Mouse (Mus musculus) layer of hippocampus, adult 2 months (tissue): ENCODE results near the gene Tbc1d10a. TPM values are rescaled to one million over a fixed set of nuclear protein-coding genes. Genes with fewer than 3 reads are reported as not detected.

Experiments
- DNase-seq, 2 experiments: peaks; one replicate each; pipeline ENCODE4 v3.0.0; 2022; ENCODE audit warnings: low spot score in 2 of 2
- H3K27ac ChIP-seq: fragments of 200-600 bp; 2 replicates; pipeline ENCODE4 v1.8.1; 2022
- H3K4me3 ChIP-seq: fragments of 200-600 bp; 2 replicates; pipeline ENCODE4 v1.8.1; 2022; ENCODE audit warnings: mild to moderate bottlenecking
- CTCF ChIP-seq: fragments of 200-600 bp; conservative IDR thresholded peaks from 2 replicates; pipeline ENCODE4 v1.8.1; 2022; ENCODE audit warnings: antibody characterized with exemption, mild to moderate bottlenecking, moderate library complexity
- total RNA-seq, 2 experiments: library from RNA; stranded (reverse); gene quantifications; 2 replicates each; pipeline ENCODE4 v1.2.3; 2021

Gene Tbc1d10a
- total RNA-seq, 2 experiments from 2014 or later = 27.3 to 29.4 TPM

DNA sequence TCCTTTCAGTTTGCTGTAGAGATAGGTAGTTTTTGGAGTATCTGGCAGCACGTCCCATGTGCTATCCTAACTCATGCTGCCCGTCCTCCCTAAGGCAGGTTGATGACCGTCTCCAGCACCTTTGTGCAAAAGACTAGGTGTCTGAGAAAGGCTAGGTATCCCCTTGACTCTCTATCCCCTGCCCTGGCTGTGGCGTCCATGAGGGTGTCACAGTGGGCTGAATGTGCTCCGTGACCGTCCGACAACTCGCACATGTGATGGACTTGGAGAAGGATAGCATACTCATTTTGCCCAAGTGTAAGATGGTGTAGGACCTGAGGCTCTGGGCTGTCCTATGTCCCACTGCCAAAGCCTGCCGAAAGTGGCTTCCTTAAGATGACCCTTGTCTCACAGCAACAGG lies 21.1 kb downstream of the Tbc1d10a start:
- no peak for TF ChIP-seq CTCF
- no peak overlapping the region for H3K4me3 ChIP-seq
- H3K27ac ChIP-seq = no peak overlapping the region
- no peak for DNase-seq

GRCm38 (mm10) chr11:4209556-4209955 lies 23.0 kb downstream of the Tbc1d10a start:
- Histone ChIP-seq H3K4me3 (no peak overlapping the region), H3K27ac (no peak overlapping the region)
- DNase-seq = no peak
- TF ChIP-seq CTCF = peak; percentile 69

DNA sequence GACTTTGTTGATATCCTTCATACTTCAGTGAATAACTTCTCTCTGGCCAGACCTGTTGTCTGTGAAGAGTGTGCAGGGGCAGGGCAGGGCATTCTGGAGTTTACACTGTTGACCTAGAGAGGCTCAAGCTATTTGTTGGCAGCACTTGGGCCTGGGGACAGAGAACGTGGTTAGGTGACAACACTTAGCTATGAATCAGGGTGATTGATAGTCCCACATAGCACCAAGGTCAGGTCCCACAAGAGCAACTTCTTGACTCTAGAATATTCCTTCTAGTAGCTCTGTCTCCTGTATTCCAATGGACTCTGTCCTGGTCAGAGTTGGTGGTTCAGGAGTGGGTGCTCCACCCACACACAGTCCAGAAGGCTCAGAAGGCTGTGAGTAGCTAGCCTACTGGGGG lies 24.2 kb downstream of the Tbc1d10a start:
- DNase-seq = no peak
- H3K27ac ChIP-seq = no peak overlapping the region
- H3K4me3 ChIP-seq = no peak overlapping the region
- TF ChIP-seq CTCF = no peak

GRCm38 (mm10) chr11:4213107-4213506 lies 26.5 kb downstream of the Tbc1d10a start:
- no peak for DNase-seq
- H3K4me3 ChIP-seq = no peak overlapping the region
- H3K27ac ChIP-seq = no peak overlapping the region
- TF ChIP-seq CTCF = no peak

GRCm38 (mm10) chr11:4214572-4214971 lies 28.0 kb downstream of the Tbc1d10a start:
- DNase-seq = no peak
- no peak for TF ChIP-seq CTCF
- H3K27ac ChIP-seq = no peak overlapping the region
- no peak overlapping the region for H3K4me3 ChIP-seq

- no peak overlapping the region for H3K27ac ChIP-seq
- H3K4me3 ChIP-seq = no peak overlapping the region
- no peak for DNase-seq
- no peak for TF ChIP-seq CTCF
Measured at GRCm38 (mm10) chr11:4215061-4215460, 28.5 kb downstream of the Tbc1d10a start.

DNA sequence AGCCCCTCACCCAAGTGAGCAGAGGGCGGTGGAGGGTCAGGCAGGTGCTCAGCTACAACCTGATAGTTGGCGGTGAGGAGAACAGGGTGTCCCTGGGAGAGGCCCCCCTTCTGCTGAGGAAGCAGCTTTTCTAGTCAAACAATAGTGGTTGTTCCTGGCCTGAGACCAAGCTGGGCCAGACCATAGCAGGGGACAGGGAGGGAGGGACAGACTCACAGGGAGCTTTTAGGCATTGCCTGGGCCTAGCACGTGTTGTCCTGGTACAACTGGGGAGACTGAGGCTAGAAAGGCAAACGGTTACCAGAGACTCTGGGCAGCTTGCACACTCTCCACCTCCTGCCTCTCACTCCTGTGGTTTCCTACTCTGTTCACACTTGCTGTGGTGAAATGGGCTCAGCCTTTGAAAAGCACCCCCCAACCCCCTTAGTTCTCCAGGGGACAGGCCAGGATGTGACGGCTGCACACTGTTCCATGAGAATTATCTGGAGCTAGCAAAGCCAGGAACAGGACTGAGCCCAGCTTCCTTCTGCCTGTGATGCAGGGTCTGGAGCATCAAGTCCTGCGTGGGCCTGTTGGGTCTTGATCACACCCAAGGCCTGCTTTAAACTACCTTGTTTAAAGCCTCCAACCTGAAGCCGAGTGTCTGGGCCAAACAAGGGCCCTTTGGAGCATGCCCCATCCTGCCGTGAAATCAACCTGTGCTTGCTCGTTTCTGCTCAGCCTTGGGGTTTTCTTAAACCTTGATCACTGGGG lies 29.8 kb downstream of the Tbc1d10a start:
- no peak for DNase-seq
- no peak for TF ChIP-seq CTCF
- H3K4me3 ChIP-seq = no peak overlapping the region
- peak overlapping the region; percentile 78 for H3K27ac ChIP-seq

DNA sequence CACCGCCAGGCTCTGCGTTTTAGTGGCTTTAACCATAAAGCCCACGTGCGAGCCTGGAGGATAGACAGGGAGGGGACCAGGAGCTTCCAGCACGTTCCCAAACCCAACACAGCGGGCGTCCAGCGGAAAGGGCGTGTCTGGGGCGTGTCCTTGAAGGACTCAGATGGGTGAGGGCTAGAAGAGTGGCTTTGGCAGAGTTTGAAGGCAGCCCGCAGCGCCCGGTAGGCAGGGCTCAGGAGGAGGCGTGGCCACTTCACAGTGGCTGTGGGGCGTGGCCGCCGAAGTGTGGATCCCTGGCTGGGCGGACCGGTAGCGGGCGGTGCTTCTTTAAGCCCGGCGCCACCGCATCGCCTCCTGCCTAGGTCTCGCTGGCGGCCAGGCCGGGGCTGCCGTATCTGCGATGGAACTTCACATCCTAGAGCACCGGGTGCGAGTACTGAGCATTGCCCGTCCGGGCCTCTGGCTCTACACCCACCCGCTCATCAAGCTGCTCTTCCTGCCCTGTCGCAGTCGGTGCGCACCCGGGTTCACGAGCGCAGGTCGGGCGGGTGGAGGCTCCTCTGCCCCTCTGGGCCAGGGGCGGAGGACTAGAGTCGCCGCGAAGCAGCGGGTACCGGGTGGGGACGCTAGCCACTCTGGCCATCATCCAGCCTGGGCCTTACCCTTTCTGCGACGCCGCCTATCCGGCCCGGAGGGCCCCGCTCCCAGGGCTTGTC lies 31.5 kb downstream of the Tbc1d10a start, which contains the start of gene Castor1:
Castor1 (plus strand) TSS at position 312 of the 716 bp plus-strand sequence.
- H3K27ac ChIP-seq = peak within 1 kb of the TSS; percentile 82
- no peak for TF ChIP-seq CTCF
- peak; percentile 50 to 53 for DNase-seq

DNA sequence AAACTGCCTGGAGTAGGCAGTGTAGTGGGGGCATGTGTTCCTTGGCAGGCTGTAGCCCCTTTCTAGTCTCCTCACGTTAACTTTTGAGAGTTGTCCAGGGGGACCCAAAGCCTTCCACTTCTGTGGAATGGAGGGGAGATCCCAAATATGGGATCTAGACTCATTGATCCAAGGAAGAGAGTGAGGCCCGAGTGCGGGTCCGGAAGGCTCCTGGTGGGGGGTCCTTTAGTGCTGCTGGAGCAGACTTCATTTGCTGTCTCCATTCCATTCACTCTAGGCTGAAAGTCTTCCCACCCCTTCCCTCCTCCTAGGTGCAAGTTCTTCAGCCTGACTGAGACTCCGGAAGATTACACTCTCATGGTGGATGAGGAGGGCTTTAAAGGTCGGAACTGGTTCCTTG lies 32.0 kb downstream of the Tbc1d10a start:
- Histone ChIP-seq H3K27ac (peak overlapping the region; percentile 82), H3K4me3 (peak overlapping the region; percentile 59)
- DNase-seq = no peak
- TF ChIP-seq CTCF = no peak

More for the DNA sequence above, 31.5 kb downstream of the Tbc1d10a start, which contains the start of gene Castor1:
- H3K4me3 ChIP-seq = peak within 1 kb of the TSS; percentile 59

DNA sequence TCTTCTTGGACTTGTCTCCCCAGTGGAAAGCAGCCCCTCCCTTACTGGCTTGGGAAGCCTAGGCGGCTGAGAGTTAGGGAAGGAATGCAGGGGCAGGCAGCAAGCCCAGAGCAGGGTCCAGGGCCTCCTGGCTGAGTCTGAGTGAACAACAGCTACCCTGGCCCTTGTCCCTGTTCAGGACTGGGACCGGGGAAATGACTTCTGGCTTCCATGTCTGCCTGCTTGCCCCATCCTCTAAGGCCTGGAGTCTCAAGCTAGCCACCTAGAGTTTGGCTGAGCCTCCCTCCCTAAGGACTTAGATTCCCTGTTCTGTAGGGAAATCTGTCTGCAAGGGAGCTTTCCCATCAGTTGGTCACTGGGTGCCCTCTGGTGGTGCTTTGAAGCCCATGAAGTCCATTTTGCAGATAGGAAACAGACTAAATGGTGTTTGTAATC lies 32.7 kb downstream of the Tbc1d10a start:
- peak; percentile 92 for TF ChIP-seq CTCF
- peak; percentile 73 to 77 for DNase-seq
- Histone ChIP-seq H3K27ac (peak overlapping the region; percentile 82), H3K4me3 (peak overlapping the region; percentile 59; the same call in 1 of the 2 replicates)

- DNase-seq = no peak
- H3K27ac ChIP-seq = peak overlapping the region; percentile 82; the same call in 1 of the 2 replicates
- no peak overlapping the region for H3K4me3 ChIP-seq
- TF ChIP-seq CTCF = no peak
Measured at GRCm38 (mm10) chr11:4219908-4220307, 33.3 kb downstream of the Tbc1d10a start.

GRCm38 (mm10) chr11:4220443-4221400 lies 34.1 kb downstream of the Tbc1d10a start:
- DNase-seq = peak; percentile 48 to 78
- peak; percentile 92 for TF ChIP-seq CTCF
- Histone ChIP-seq H3K4me3 (no peak overlapping the region), H3K27ac (no peak overlapping the region)
